18 mouse cellular contexts compared by ENCODE assay signal in the genomic region with DNA sequence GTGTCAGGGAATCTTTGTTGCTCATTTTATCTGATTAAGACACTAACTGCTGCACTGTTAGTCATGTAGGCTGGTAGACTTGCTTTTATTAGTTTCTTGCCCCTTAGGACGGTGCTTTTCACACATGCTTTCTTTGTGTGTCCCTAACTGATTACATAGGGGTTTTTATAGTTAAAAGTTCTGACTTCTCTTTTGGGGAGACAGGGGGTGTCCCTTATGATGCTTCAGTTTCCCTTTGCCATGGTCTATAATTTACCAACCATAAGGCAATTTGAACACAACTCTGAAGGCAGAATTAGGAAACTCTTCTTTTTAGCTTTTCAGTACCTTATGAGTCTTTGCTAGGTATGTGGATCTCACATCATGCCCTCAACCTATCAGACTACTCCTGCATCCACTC.
"Had no signal": no experiment of that assay in that cellular context is flagged by ENCODE, and none has a peak within 500 bp of the region (broad histone marks: within the 10 kb centered on the region; RNA-seq: fewer than 3 reads in every experiment).

No protein-coding gene starts in this region.

- H3K4me1 ChIP-seq: megakaryocyte, embryonic 14.5 days; neural tube, embryonic 15.5 days had no signal

- H3K9ac ChIP-seq: liver, embryonic 14.5 days; lung, embryonic 14.5 days; midbrain, embryonic 13.5 days; midbrain, embryonic 15.5 days; neural tube, embryonic 13.5 days; neural tube, embryonic 15.5 days had no signal

- H3K4me3 ChIP-seq: megakaryocyte, embryonic 14.5 days; midbrain, embryonic 13.5 days; midbrain, embryonic 15.5 days; myocyte; neural tube, embryonic 13.5 days; neural tube, embryonic 15.5 days had no signal

- DNase-seq: lung, adult 18-20 months; lung, embryonic 14.5 days; lung, postnatal 14 days; lung, postnatal 36 days; right cerebral cortex, postnatal 14 days; spleen, adult 18-20 months; thymus, adult 18-20 months; thymus, postnatal 14 days; thymus, postnatal 36 days had no signal

- ATAC-seq: midbrain, embryonic 13.5 days; midbrain, embryonic 15.5 days had no signal

- H3K36me3 ChIP-seq: midbrain, embryonic 13.5 days; midbrain, embryonic 15.5 days; neural tube, embryonic 13.5 days; neural tube, embryonic 15.5 days had no signal

- H3K27me3 ChIP-seq: megakaryocyte, embryonic 14.5 days; midbrain, embryonic 13.5 days; midbrain, embryonic 15.5 days; neural tube, embryonic 13.5 days; neural tube, embryonic 15.5 days had no signal

- H3K27ac ChIP-seq: liver, embryonic 14.5 days; macrophage; midbrain, embryonic 13.5 days; midbrain, embryonic 15.5 days; neural tube, embryonic 13.5 days; neural tube, embryonic 15.5 days had no signal

- H3K4me2 ChIP-seq: lung, embryonic 14.5 days; midbrain, embryonic 11.5 days; midbrain, embryonic 13.5 days; midbrain, embryonic 15.5 days; neural tube, embryonic 13.5 days; neural tube, embryonic 15.5 days had no signal

- H3K9me3 ChIP-seq: megakaryocyte, embryonic 14.5 days; midbrain, embryonic 13.5 days; midbrain, embryonic 15.5 days; neural tube, embryonic 13.5 days; neural tube, embryonic 15.5 days had no signal
